Mouse (Mus musculus) cerebellum, adult 2 months (tissue): ENCODE data around the gene Lrrn1.

ENCODE experiments used
- CTCF ChIP-seq: fragments of 200-500 bp; IDR thresholded peaks from 2 replicates; pipeline ENCODE4 v1.5.1; 2011; ENCODE audit warnings: low read depth, mild to moderate bottlenecking, control low read depth, low read length, moderate library complexity, borderline replicate concordance; ENCODE audit not compliant: insufficient read depth
- POLR2A ChIP-seq: fragments of 200-500 bp; IDR thresholded peaks from 2 replicates; pipeline ENCODE4 v1.6.1; 2011; ENCODE audit warnings: low read length, control low read depth, borderline replicate concordance; ENCODE audit not compliant: insufficient read depth

- TF ChIP-seq CTCF (no peak), POLR2A (no peak)
These were observed 7.1 kb downstream of the Lrrn1 start for GRCm38 (mm10) chr6:107536631-107537030.
